Mouse (Mus musculus) G1E (cell line): ENCODE data around the gene Ddn.

Experiments
- CTCF ChIP-seq: IDR thresholded peaks from 2 replicates; pipeline ENCODE4 v1.5.1; 2012; ENCODE audit warnings: low read depth, low read length, inconsistent platforms, mixed read lengths
- TAL1 ChIP-seq: conservative IDR thresholded peaks from 2 replicates; pipeline ENCODE4 v1.6.1; 2012; ENCODE audit warnings: low read depth, low read length, inconsistent platforms, mixed read lengths

DNA sequence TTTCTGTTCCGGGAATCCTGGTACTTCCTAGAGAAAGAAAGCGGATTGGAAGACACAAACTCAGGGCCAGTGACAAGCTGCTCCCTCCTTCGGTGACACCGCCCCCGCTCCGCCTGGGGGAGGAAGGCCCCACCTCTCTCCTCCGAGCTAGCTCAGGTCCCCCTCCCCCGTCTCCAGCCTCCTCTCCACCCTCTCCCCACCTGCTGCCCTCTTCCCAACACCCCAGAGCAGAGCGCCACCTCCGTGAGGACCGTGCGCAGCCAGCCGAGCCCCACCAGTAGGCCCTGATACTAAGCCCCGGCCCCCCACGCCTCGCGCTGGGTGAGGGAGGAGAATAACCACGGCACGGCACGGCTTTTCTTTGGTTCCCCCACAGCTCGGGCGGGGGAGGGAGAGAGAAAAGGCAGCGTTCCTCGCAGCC is 47.1 kb downstream of the Ddn start:
- TF ChIP-seq CTCF (no peak), TAL1 (no peak)
